Mouse (Mus musculus): ENCODE measurements at regions not wholly inside any gene's neighbourhood (a gene's known extent, or its start where the extent isn't known, plus 50 kb on each side); places are given as distances from the start of the nearest gene placed in this dataset.
"Not testable (repeated sequence)": the region's sequence is repeated elsewhere in the genome, so short reads cannot be mapped to it uniquely, and the experiment has no call there.

DNA sequence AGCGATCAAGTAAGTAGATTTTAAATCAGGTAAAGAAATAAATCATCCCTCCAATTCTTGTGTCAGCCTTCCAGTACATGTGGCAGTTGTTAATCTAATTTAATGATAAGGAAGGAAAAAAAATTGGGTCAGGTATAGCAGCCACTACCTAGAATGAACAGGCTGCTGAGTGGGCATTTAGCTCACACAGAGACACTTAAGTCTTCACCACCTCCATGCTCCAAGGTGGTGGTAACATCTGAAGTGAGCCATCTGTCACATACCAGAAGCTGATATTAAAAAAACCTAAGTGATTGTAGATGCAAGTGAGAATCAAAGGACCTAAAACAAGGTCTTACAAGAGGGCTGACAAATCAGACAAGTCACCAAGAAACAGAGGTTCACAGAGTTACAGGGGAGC, 549.6 kb upstream of the Chordc1 start:
- peak; percentile 76; the same call in 1 of the 2 replicates for ATAC-seq (ENCODE audit: low TSS enrichment)

DNA sequence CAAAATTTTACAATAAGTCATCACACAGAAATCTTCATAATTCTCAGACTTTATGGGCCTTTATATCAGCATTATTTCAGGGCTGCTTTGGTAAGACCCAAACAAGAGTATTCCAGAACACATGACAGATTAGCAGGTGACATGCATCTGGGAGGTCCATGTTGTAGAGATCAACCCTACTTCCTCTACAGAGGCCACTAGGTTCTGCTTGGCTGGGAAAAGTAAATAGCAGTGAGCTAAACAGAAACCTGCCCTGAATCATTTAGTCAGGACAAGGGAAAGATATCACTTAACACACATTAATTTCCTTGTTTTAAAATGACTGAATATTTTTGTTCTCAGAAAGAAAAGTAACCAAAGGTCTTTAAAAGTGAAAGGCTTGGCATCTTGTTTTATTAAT, 546.7 kb upstream of the Chordc1 start:
- no peak for ATAC-seq (ENCODE audit: low TSS enrichment)

DNA sequence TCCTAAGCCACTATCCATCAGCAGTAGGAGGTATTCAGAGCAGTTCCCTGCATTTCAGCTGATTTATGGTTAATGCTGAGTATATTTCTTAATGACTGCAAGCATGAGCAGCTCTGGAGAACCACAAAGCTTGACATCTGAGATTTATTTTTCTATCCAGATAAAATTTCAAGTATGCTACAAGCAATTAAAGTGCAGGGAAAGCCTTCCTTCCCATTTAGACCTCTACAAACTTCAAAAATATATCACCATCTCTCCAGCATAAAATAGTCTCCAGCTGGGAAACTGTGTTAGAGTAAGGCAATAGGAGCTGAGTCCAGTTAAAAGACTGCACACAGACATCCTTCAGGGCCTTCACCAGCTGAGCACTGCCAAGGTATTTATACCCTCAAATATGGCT, 546.2 kb upstream of the Chordc1 start:
- no peak for ATAC-seq (ENCODE audit: low TSS enrichment)

DNA sequence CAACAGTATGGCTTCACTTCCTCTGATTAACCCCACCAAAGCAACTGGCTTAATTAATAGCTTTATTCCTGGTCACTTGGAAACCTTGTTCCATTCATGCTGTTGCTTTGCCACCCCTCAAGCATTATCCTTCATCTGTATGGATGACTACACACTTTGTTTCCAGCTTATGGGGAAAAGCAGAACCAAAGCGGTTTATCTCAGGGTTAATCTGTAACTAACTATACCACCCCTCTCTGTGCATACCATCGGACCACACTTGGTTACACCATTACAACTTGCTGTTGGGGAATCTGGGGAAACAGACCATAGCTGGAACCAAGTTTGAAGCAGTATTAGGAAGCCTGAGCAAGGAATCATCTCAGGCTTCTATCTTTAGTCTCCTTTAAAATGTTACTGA, 500.1 kb upstream of the Chordc1 start:
- ATAC-seq (ENCODE audit: low TSS enrichment): not testable (repeated sequence)

DNA sequence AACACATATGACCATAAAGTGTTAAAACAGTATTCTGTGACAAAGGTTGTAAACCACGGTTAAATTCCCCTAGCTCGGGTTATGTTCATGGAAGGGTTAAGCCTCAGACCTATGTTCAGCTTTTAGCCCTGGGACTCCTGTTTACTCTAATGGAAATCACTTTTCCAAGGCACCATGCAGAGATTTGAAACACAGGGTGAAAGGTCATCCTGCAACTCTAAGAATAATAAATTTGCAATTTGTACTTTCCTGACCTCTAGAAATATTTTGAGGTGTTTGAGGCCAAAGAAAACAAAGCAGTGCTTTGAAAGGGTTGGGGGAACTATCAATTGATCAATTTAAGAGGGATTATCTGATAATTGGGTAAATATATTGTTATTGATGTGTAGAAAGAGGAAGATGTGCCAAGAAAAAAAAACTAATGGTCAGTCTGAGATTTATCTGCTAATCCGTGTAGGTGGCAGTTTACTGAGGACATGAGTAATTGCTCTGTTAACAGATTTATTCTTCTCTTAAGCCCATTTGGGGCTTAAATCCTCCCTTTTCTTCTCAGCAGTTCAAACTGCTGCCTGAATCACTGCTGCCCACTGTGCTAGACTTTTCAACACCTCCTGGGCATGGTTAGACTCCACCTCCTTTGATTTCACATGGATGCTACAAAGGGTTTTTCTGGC, 475.1 kb upstream of the Chordc1 start:
- no peak for ATAC-seq (ENCODE audit: low TSS enrichment)

DNA sequence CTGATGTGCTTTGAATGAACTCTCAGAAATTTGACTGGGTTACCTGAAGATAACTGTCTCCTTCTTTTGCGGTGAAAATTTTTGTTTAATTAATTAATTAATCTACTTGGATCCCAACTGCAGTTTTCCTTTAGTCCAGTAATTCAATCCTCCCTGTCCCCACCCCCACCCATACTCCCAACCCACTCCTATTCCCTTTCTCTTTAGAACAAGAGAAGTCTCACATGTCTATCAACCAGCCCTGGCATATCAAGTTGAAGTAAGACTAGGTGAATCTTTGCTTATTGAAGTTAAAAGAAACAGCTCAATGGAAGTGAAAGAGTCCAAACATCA, 474.6 kb upstream of the Chordc1 start:
- ATAC-seq (ENCODE audit: low TSS enrichment): no peak

DNA sequence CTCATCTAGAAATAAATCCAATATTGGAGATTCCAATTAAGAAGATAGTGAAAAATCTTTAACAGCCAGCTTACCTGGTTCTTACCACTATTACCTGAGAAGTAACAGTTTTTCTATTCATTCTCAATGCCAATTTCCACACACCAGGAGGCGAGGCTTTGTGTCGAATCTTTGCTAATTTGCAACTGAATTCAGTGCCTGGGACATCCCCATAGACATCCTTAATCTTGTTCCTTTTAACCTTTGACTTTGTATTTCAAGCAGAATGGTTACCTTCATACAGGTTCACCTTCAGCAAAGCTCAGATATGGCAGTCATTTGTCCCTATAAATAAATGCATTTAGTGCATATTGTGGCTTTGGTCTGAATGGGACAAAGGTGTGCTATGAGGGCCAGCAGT, 426.4 kb upstream of the Chordc1 start:
- ATAC-seq (ENCODE audit: low TSS enrichment): no peak

DNA sequence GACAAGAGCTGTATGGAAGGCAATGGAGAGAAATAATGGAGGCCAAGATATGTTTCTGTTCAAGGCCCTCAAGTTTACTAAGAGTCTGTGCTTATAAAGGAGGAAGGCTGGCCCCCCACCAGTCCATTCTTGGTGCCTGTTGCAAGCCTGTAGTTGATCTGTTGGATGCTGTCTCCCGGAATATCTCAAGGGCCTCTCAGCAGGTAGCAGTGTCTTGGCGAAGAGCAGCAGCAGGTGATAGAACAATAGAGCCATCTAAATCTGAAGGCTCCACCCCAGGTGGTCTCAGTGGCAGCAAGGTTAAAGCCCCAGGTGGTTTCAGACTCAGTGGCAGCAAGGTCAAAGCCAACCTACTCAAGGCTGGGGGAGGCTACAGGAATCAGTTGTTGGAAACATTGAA, 417.1 kb upstream of the Chordc1 start:
- ATAC-seq (ENCODE audit: low TSS enrichment): no peak

Measured in frontal cortex, adult (tissue).